Mouse (Mus musculus) lung, embryonic 16.5 days (tissue): Measurements from ENCODE around the gene R3hdml. TPM values are rescaled to one million over a fixed set of nuclear protein-coding genes. Genes with fewer than 3 reads are reported as not detected.

Experiments used
- ATAC-seq: fragments of 200-750 bp; cut with Nextera tagmentation; 2 replicates; pipeline ENCODE4 v1.8.0; 2017; ENCODE audit warnings: low read depth, mild to moderate bottlenecking, moderate library complexity
- H3K27ac ChIP-seq: fragments of 300-500 bp; sonication (generic); 2 replicates; pipeline ENCODE4 v1.5.1; 2014; ENCODE audit warnings: mild to moderate bottlenecking, control low read depth, low read length
- H3K27me3 ChIP-seq: fragments of 300-500 bp; sonication (generic); 2 replicates; pipeline ENCODE4 v1.6.1; 2014; ENCODE audit warnings: low read depth, low read length, mixed read lengths; ENCODE audit not compliant: control insufficient read depth, insufficient read depth
- H3K36me3 ChIP-seq: fragments of 300-500 bp; sonication (generic); 2 replicates; pipeline ENCODE4 v1.6.1; 2014; ENCODE audit warnings: low read length; ENCODE audit not compliant: control insufficient read depth, insufficient read depth
- H3K4me1 ChIP-seq: fragments of 300-500 bp; sonication (generic); replicated peaks from 2 replicates; pipeline ENCODE4 v1.6.1; 2014; ENCODE audit warnings: low read length, mixed read lengths; ENCODE audit not compliant: control insufficient read depth, insufficient read depth
- H3K4me2 ChIP-seq: fragments of 300-500 bp; sonication (generic); 2 replicates; pipeline ENCODE4 v1.6.1; 2014; ENCODE audit warnings: low read depth, low read length, control low read depth
- H3K4me3 ChIP-seq: fragments of 300-500 bp; sonication (generic); 2 replicates; pipeline ENCODE4 v1.5.1; 2014; ENCODE audit warnings: mild to moderate bottlenecking, low read length, control low read depth
- H3K9ac ChIP-seq: fragments of 300-500 bp; sonication (generic); 2 replicates; pipeline ENCODE4 v1.6.1; 2014; ENCODE audit warnings: low read length, control low read depth
- H3K9me3 ChIP-seq: fragments of 300-500 bp; sonication (generic); 2 replicates; pipeline ENCODE4 v1.6.1; 2016; ENCODE audit warnings: low read length; ENCODE audit not compliant: control insufficient read depth
- WGBS: fragments of 180-500 bp; shearing (Covaris S2); extraction: QIAGEN DNeasy Blood & Tissue Kit; methylation state at CpG from one replicate; pipeline ENCODE4 v1.1.7; 2014; 5-methylcytosine and 5-hydroxymethylcytosine counted together
- polyA plus RNA-seq: library from polyadenylated mRNA; unstranded; fragments of >200 nt; fragmentation: Nextera tagmentation; extraction: Ambion mirVana; gene quantifications from 2 replicates; pipeline ENCODE4 v1.2.1, GENCODE M21; 2015

The R3hdml gene
- polyA plus RNA-seq, 1 experiment from 2014 or later, result not detected

GRCm38 (mm10) chr2:163527497-163527896, 35.4 kb downstream of the R3hdml start:
- WGBS, result 70% methylated on average over 2 of the region's 2 CpGs

GRCm38 (mm10) chr2:163530418-163530817, 38.3 kb downstream of the R3hdml start:
- H3K4me2 ChIP-seq, result no peak overlapping the region
- 26% methylated on average over 8 of the region's 8 CpGs for WGBS
- H3K9ac ChIP-seq, result no peak overlapping the region
- H3K27ac ChIP-seq, result no peak overlapping the region
- 0 out of 2 replicates have a peak, but pooled peaks cover 4% of the 10 kb centered on the region for H3K4me1 ChIP-seq
- no peak for ATAC-seq
- no peaks in the 10 kb centered on the region for H3K36me3 ChIP-seq
- no peaks in the 10 kb centered on the region for H3K9me3 ChIP-seq
- H3K4me3 ChIP-seq, result no peak overlapping the region
- H3K27me3 ChIP-seq, result no peaks in the 10 kb centered on the region; the same call in 1 of the 2 replicates

More at GRCm38 (mm10) chr2:163527497-163527896, 35.4 kb downstream of the R3hdml start:
- Histone ChIP-seq H3K9ac (no peak overlapping the region), H3K4me2 (no peak overlapping the region), H3K27ac (no peak overlapping the region), H3K36me3 (no peaks in the 10 kb centered on the region), H3K27me3 (no peaks in the 10 kb centered on the region), H3K9me3 (no peaks in the 10 kb centered on the region), H3K4me3 (no peak overlapping the region), H3K4me1 (no peaks in the 10 kb centered on the region)
- no peak for ATAC-seq

- Histone ChIP-seq H3K27ac (no peak overlapping the region), H3K4me3 (no peak overlapping the region), H3K9me3 (no peaks in the 10 kb centered on the region), H3K4me1 (0 out of 2 replicates have a peak, but pooled peaks cover 4% of the 10 kb centered on the region), H3K9ac (no peak overlapping the region), H3K4me2 (no peak overlapping the region), H3K36me3 (no peaks in the 10 kb centered on the region), H3K27me3 (no peaks in the 10 kb centered on the region; the same call in none of the 2 replicates)
- 10% methylated on average over 9 of the region's 9 CpGs for WGBS
- no peak for ATAC-seq
Observed at GRCm38 (mm10) chr2:163531917-163532316, 39.8 kb downstream of the R3hdml start.

- no peaks in the 10 kb centered on the region; the same call in none of the 2 replicates for H3K27me3 ChIP-seq
- H3K9ac ChIP-seq, result no peak overlapping the region
- no peak overlapping the region for H3K4me3 ChIP-seq
- H3K36me3 ChIP-seq, result no peaks in the 10 kb centered on the region
- no peak for ATAC-seq
- no peak overlapping the region for H3K27ac ChIP-seq
- no peak overlapping the region for H3K4me2 ChIP-seq
- no peaks in the 10 kb centered on the region for H3K9me3 ChIP-seq
- 73% methylated on average over 9 of the region's 9 CpGs for WGBS
- H3K4me1 ChIP-seq, result 0 out of 2 replicates have a peak, but pooled peaks cover 4% of the 10 kb centered on the region
Observed at GRCm38 (mm10) chr2:163533226-163533625, 41.1 kb downstream of the R3hdml start.

- peak; percentile 86 for ATAC-seq
- no peaks in the 10 kb centered on the region for H3K9me3 ChIP-seq
- peak overlapping the region; percentile 62; the same call in 1 of the 2 replicates for H3K9ac ChIP-seq
- peak overlapping the region; percentile 39 for H3K4me3 ChIP-seq
- peak overlapping the region; percentile 71 for H3K4me2 ChIP-seq
- no peaks in the 10 kb centered on the region for H3K36me3 ChIP-seq
- no peaks in the 10 kb centered on the region; the same call in none of the 2 replicates for H3K27me3 ChIP-seq
- 6% methylated on average over 22 of the region's 22 CpGs for WGBS
- no peak overlapping the region for H3K27ac ChIP-seq
- H3K4me1 ChIP-seq, result 0 out of 2 replicates have a peak, but pooled peaks cover 4% of the 10 kb centered on the region
Observed at GRCm38 (mm10) chr2:163534958-163535524, 42.9 kb downstream of the R3hdml start.

- H3K36me3 ChIP-seq, result no peaks in the 10 kb centered on the region
- no peak for ATAC-seq
- H3K9ac ChIP-seq, result no peak overlapping the region
- no peaks in the 10 kb centered on the region for H3K9me3 ChIP-seq
- H3K27me3 ChIP-seq, result no peaks in the 10 kb centered on the region; the same call in none of the 2 replicates
- no peak overlapping the region for H3K4me3 ChIP-seq
- H3K4me2 ChIP-seq, result no peak overlapping the region
- no peak overlapping the region for H3K27ac ChIP-seq
- 0 out of 2 replicates have a peak, but pooled peaks cover 4% of the 10 kb centered on the region for H3K4me1 ChIP-seq
- WGBS, result 61% methylated on average over 5 of the region's 5 CpGs
Observed at GRCm38 (mm10) chr2:163537443-163537842, 45.3 kb downstream of the R3hdml start.

- no peaks in the 10 kb centered on the region; the same call in 1 of the 2 replicates for H3K27me3 ChIP-seq
- no peak overlapping the region for H3K4me3 ChIP-seq
- H3K4me1 ChIP-seq, result 0 out of 2 replicates have a peak, but pooled peaks cover 4% of the 10 kb centered on the region
- no peaks in the 10 kb centered on the region for H3K9me3 ChIP-seq
- no peak overlapping the region for H3K4me2 ChIP-seq
- ATAC-seq, result no peak
- H3K36me3 ChIP-seq, result no peaks in the 10 kb centered on the region
- H3K27ac ChIP-seq, result no peak overlapping the region
- 79% methylated on average over 2 of the region's 2 CpGs for WGBS
- no peak overlapping the region for H3K9ac ChIP-seq
Observed at GRCm38 (mm10) chr2:163538410-163538809, 46.3 kb downstream of the R3hdml start.

- H3K9me3 ChIP-seq, result no peaks in the 10 kb centered on the region
- 47% methylated on average over 13 of the region's 13 CpGs for WGBS
- no peaks in the 10 kb centered on the region; the same call in 1 of the 2 replicates for H3K27me3 ChIP-seq
- H3K4me1 ChIP-seq, result 0 out of 2 replicates have a peak, but pooled peaks cover 4% of the 10 kb centered on the region
- no peak overlapping the region for H3K4me2 ChIP-seq
- H3K4me3 ChIP-seq, result no peak overlapping the region
- H3K27ac ChIP-seq, result no peak overlapping the region
- H3K36me3 ChIP-seq, result no peaks in the 10 kb centered on the region
- no peak overlapping the region for H3K9ac ChIP-seq
- ATAC-seq, result no peak
Observed at GRCm38 (mm10) chr2:163539321-163540040, 47.4 kb downstream of the R3hdml start.
